Comparison of ENCODE assay signal across 8 mouse cellular contexts in genomic region chr4:82589345-82589890, GRCm38 (mm10).
DNase-seq lines count a peak whose midpoint lies in the region; ATAC-seq lines count a peak whose summit lies in the region.

No protein-coding gene starts in this region.

- WGBS in forebrain, embryonic 16.5 days: 25% methylated on average over 4 of the region's 4 CpGs
- WGBS in hindbrain, embryonic 11.5 days: 47% methylated on average over 4 of the region's 4 CpGs
- WGBS in midbrain, embryonic 13.5 days: 37% methylated on average over 4 of the region's 4 CpGs

- peak overlapping the region; percentile 34 for H3K4me2 ChIP-seq in forebrain, embryonic 16.5 days (ENCODE audit: low read length)
- no peak overlapping the region for H3K4me2 ChIP-seq in hindbrain, embryonic 11.5 days (replicated peaks; ENCODE audit: low read depth, low read length)
- H3K4me2 ChIP-seq in midbrain, embryonic 13.5 days (replicated peaks): no peak overlapping the region

- H3K36me3 ChIP-seq in forebrain, embryonic 16.5 days (ENCODE audit: control insufficient read depth, insufficient read depth): no peaks in the 10 kb centered on the region
- H3K36me3 ChIP-seq in hindbrain, embryonic 11.5 days (ENCODE audit: control insufficient read depth, insufficient read depth, low read length): no peaks in the 10 kb centered on the region
- no peaks in the 10 kb centered on the region for H3K36me3 ChIP-seq in midbrain, embryonic 13.5 days

- H3K27ac ChIP-seq in forebrain, embryonic 16.5 days (ENCODE audit: low read length): peak overlapping the region; percentile 80
- no peak overlapping the region for H3K27ac ChIP-seq in hindbrain, embryonic 11.5 days (ENCODE audit: low read depth, low read length)
- no peak overlapping the region for H3K27ac ChIP-seq in midbrain, embryonic 13.5 days

- no peak overlapping the region for H3K4me3 ChIP-seq in forebrain, embryonic 16.5 days (replicated peaks; ENCODE audit: low read length)
- H3K4me3 ChIP-seq in hindbrain, embryonic 11.5 days (ENCODE audit: low read depth, low read length): no peak overlapping the region
- H3K4me3 ChIP-seq in midbrain, embryonic 13.5 days (replicated peaks): no peak overlapping the region

- no peaks in the 10 kb centered on the region for H3K9me3 ChIP-seq in forebrain, embryonic 16.5 days (ENCODE audit: control insufficient read depth, low read length)
- no peaks in the 10 kb centered on the region for H3K9me3 ChIP-seq in hindbrain, embryonic 11.5 days (ENCODE audit: control insufficient read depth, low read length)
- H3K9me3 ChIP-seq in midbrain, embryonic 13.5 days: no peaks in the 10 kb centered on the region

- peak; percentile 59 for DNase-seq in ES-CJ7 (ENCODE audit: low read depth, low spot score)
- DNase-seq in adrenal gland, postnatal 25 days: peak; percentile 24
- peak; percentile 47 for DNase-seq in hindbrain, embryonic 11.5 days (ENCODE audit: low spot score)
- DNase-seq in layer of hippocampus, postnatal 10 days (ENCODE audit: low spot score in 2 of 2): peak; percentile 53 to 71
- peak; percentile 46 for DNase-seq in yolk sac, embryonic 10.5 days (ENCODE audit: low spot score)
- DNase-seq in spleen, postnatal 36 days (ENCODE audit: low spot score in 2 of 2): no peak

- peak overlapping the region; percentile 29; the same call in 1 of the 2 replicates for H3K9ac ChIP-seq in forebrain, embryonic 16.5 days (replicated peaks; ENCODE audit: low read depth, low read length)
- H3K9ac ChIP-seq in hindbrain, embryonic 11.5 days (ENCODE audit: low read depth, low read length): no peak overlapping the region
- H3K9ac ChIP-seq in midbrain, embryonic 13.5 days (replicated peaks): no peak overlapping the region

- ATAC-seq in forebrain, embryonic 16.5 days: peak; percentile 67
- ATAC-seq in hindbrain, embryonic 11.5 days (ENCODE audit: low FRiP score): no peak; the same call in 1 of the 2 replicates
- ATAC-seq in midbrain, embryonic 13.5 days: peak; percentile 73

- no peaks in the 10 kb centered on the region for H3K27me3 ChIP-seq in forebrain, embryonic 16.5 days (replicated peaks; ENCODE audit: control insufficient read depth, insufficient read depth, low read length)
- no peaks in the 10 kb centered on the region for H3K27me3 ChIP-seq in hindbrain, embryonic 11.5 days (ENCODE audit: control insufficient read depth, insufficient read depth, low read length)
- no peaks in the 10 kb centered on the region for H3K27me3 ChIP-seq in midbrain, embryonic 13.5 days

- H3K4me1 ChIP-seq in forebrain, embryonic 16.5 days (replicated peaks; ENCODE audit: control insufficient read depth, insufficient read depth, low read length): peaks cover 24% of the 10 kb centered on the region
- H3K4me1 ChIP-seq in hindbrain, embryonic 11.5 days (replicated peaks; ENCODE audit: control insufficient read depth, insufficient read depth, low read length): no peaks in the 10 kb centered on the region
- H3K4me1 ChIP-seq in midbrain, embryonic 13.5 days (replicated peaks): peaks cover 28% of the 10 kb centered on the region

Comparison
In these comparisons a context has a peak if more than half of its experiments do, and no peak if none do; other contexts are left out.
1. DNase-seq: peak in ES-CJ7 (single experiment), adrenal gland, postnatal 25 days (single experiment), hindbrain, embryonic 11.5 days (single experiment), layer of hippocampus, postnatal 10 days (2 of 2) and yolk sac, embryonic 10.5 days (single experiment); none in spleen, postnatal 36 days (0 of 2).